Mouse (Mus musculus) kidney, adult 18-20 months (tissue): ENCODE results near the gene Plxna4.

Experiments
- DNase-seq: peaks from one replicate; pipeline ENCODE4 v3.0.0; 2021

Gene Plxna4

GRCm38 (mm10) chr6:32331281-32331680, 256.7 kb downstream of the Plxna4 start:
- DNase-seq: no peak

- no peak for DNase-seq
Observed at GRCm38 (mm10) chr6:32330034-32330795, 257.8 kb downstream of the Plxna4 start.

GRCm38 (mm10) chr6:32328028-32328427, 260.0 kb downstream of the Plxna4 start:
- peak; percentile 80 for DNase-seq

- no peak for DNase-seq
Observed at GRCm38 (mm10) chr6:32327173-32327572, 260.8 kb downstream of the Plxna4 start.

- DNase-seq: no peak
Observed at GRCm38 (mm10) chr6:32326406-32326805, 261.6 kb downstream of the Plxna4 start.

- peak; percentile 45 for DNase-seq
Observed at GRCm38 (mm10) chr6:32325851-32326250, 262.1 kb downstream of the Plxna4 start.

GRCm38 (mm10) chr6:32321187-32321586, 266.8 kb downstream of the Plxna4 start:
- DNase-seq: no peak

GRCm38 (mm10) chr6:32320254-32320653, 267.7 kb downstream of the Plxna4 start:
- peak; percentile 21 for DNase-seq

GRCm38 (mm10) chr6:32317470-32317869, 270.5 kb downstream of the Plxna4 start:
- DNase-seq: no peak

- no peak for DNase-seq
Observed at GRCm38 (mm10) chr6:32315011-32315450, 273.0 kb downstream of the Plxna4 start.

GRCm38 (mm10) chr6:32309147-32309546, 278.8 kb downstream of the Plxna4 start:
- no peak for DNase-seq

GRCm38 (mm10) chr6:32300611-32301010, 287.4 kb downstream of the Plxna4 start:
- DNase-seq: no peak

- DNase-seq: no peak
Observed at GRCm38 (mm10) chr6:32281457-32281856, 306.5 kb downstream of the Plxna4 start.

GRCm38 (mm10) chr6:32280728-32281127, 307.3 kb downstream of the Plxna4 start:
- no peak for DNase-seq

GRCm38 (mm10) chr6:32271463-32271862, 316.5 kb downstream of the Plxna4 start:
- DNase-seq: no peak

GRCm38 (mm10) chr6:32266085-32266484, 321.9 kb downstream of the Plxna4 start:
- DNase-seq: no peak

- DNase-seq: no peak
Observed at GRCm38 (mm10) chr6:32261339-32261738, 326.7 kb downstream of the Plxna4 start.

- DNase-seq: no peak
Observed at GRCm38 (mm10) chr6:32260341-32260740, 327.7 kb downstream of the Plxna4 start.

- DNase-seq: no peak
Observed at GRCm38 (mm10) chr6:32255191-32255590, 332.8 kb downstream of the Plxna4 start.

GRCm38 (mm10) chr6:32252168-32252567, 335.8 kb downstream of the Plxna4 start:
- no peak for DNase-seq

- no peak for DNase-seq
Observed at GRCm38 (mm10) chr6:32251674-32252073, 336.3 kb downstream of the Plxna4 start.

GRCm38 (mm10) chr6:32246036-32246435, 342.0 kb downstream of the Plxna4 start:
- DNase-seq: no peak

- no peak for DNase-seq
Observed at GRCm38 (mm10) chr6:32243040-32243439, 345.0 kb downstream of the Plxna4 start.

GRCm38 (mm10) chr6:32231383-32231782, 356.6 kb downstream of the Plxna4 start:
- no peak for DNase-seq

- no peak for DNase-seq
Observed at GRCm38 (mm10) chr6:32226636-32227035, 361.4 kb downstream of the Plxna4 start.
